29 mouse cellular contexts compared by ENCODE assay signal in the genomic region with DNA sequence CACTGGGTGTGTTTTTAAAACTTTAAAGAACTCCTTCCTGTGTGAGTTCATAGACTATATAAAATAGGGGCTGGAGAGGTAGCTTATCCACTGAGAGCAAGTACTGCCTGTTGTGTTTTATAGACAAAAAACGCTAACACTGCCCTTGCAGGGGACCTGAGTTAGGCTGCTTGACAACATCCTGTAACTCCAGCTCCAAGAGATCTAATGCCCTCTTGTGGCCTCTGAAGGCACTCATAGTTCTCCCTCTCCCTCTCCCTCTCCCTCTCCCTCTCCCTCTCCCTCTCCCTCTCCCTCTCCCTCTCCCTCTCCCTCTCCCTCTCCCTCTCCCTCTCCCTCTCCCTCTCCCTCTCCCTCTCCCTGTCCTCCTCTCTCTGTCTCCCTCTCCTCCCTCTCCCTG. TPM values are rescaled to one million over a fixed set of nuclear protein-coding genes. Genes with fewer than 3 reads are reported as not detected.
DNase-seq lines count a peak whose midpoint lies in the region; ATAC-seq and TF ChIP-seq lines count a peak whose summit lies in the region.
"Not testable (repeated sequence)": the region's sequence is repeated elsewhere in the genome, so short reads cannot be mapped to it uniquely, and the experiment has no call there.
"Had no signal": no experiment of that assay in that cellular context is flagged by ENCODE, and none has a peak within 500 bp of the region (broad histone marks: within the 10 kb centered on the region; RNA-seq: fewer than 3 reads in every experiment).

No protein-coding gene starts in this region.

- not testable (repeated sequence) for H3K9me3 ChIP-seq in ES-Bruce4 (replicated peaks; ENCODE audit: control insufficient read depth, insufficient read depth, low read length, poor library complexity, severe bottlenecking); embryonic facial prominence, embryonic 14.5 days (ENCODE audit: control insufficient read depth, low read length); heart, postnatal 0 days (replicated peaks; ENCODE audit: control insufficient read depth, low read length); stomach, postnatal 0 days (ENCODE audit: control insufficient read depth, low read length)

- DNase-seq in brain, embryonic 14.5 days (ENCODE audit: low read depth); heart, postnatal 0 days (ENCODE audit: low spot score); left cerebral cortex, adult 2 months (ENCODE audit: extremely low spot score in 1 of 2, low spot score in 2 of 2); stomach, postnatal 0 days (ENCODE audit: low spot score): not testable (repeated sequence)
- DNase-seq in embryonic facial prominence, embryonic 14.5 days (ENCODE audit: low spot score), result peak; percentile 22
- peak; percentile 44 for DNase-seq in lung, postnatal 36 days

- TF ChIP-seq EP300 in ES-Bruce4 (IDR thresholded peaks at IDR 0.05; ENCODE audit: insufficient read depth, low read depth, low read length); heart, postnatal 0 days (IDR thresholded peaks at IDR 0.05; ENCODE audit: low read depth); stomach, postnatal 0 days (optimal IDR thresholded peaks at IDR 0.05): not testable (repeated sequence)

- intact Hi-C loops in left cerebral cortex, adult 2 months (cut with DNase I), result loop anchor here (5.0 kb wide), 2 partner anchors 85 to 100 kb away; partner anchors contain the start of genes Klk10 and Klk12

- H3K9ac ChIP-seq in ES-Bruce4 (ENCODE audit: low read depth, poor library complexity, severe bottlenecking); embryonic facial prominence, embryonic 14.5 days (ENCODE audit: low read depth, low read length); heart, postnatal 0 days (replicated peaks; ENCODE audit: low read depth, low read length); stomach, postnatal 0 days (ENCODE audit: low read length): not testable (repeated sequence)

- H3K4me2 ChIP-seq in embryonic facial prominence, embryonic 14.5 days (ENCODE audit: low read depth, low read length); heart, postnatal 0 days (ENCODE audit: low read depth, low read length); stomach, postnatal 0 days (replicated peaks; ENCODE audit: low read depth): not testable (repeated sequence)

- WGBS in embryonic facial prominence, embryonic 14.5 days, result 11% methylated on average over 1 of the region's 1 CpGs
- WGBS in heart, postnatal 0 days, result 21% methylated on average over 1 of the region's 1 CpGs
- 62% methylated on average over 1 of the region's 1 CpGs for WGBS in stomach, postnatal 0 days

- not testable (repeated sequence) for H3K4me3 ChIP-seq in ES-Bruce4 (ENCODE audit: low read depth, low read length); embryonic facial prominence, embryonic 14.5 days (ENCODE audit: low read depth, low read length); heart, postnatal 0 days (ENCODE audit: low read depth, low read length); left cerebral cortex, adult 2 months; stomach, postnatal 0 days (ENCODE audit: low read depth, low read length)

- not testable (repeated sequence) for TF ChIP-seq POLR2A in ES-Bruce4 (IDR thresholded peaks at IDR 0.05; ENCODE audit: insufficient read depth, low read length); brain, embryonic 14.5 days (IDR thresholded peaks at IDR 0.05; ENCODE audit: borderline replicate concordance, extremely low read depth, insufficient read depth, insufficient read length, poor library complexity, severe bottlenecking)

- not testable (repeated sequence) for H3K27ac ChIP-seq in ES-Bruce4 (ENCODE audit: insufficient read depth, low read length); embryonic facial prominence, embryonic 14.5 days (replicated peaks; ENCODE audit: low read depth, low read length); heart, postnatal 0 days (ENCODE audit: low read depth); left cerebral cortex, adult 2 months; stomach, postnatal 0 days (replicated peaks)

- not testable (repeated sequence) for H3K27me3 ChIP-seq in ES-Bruce4 (ENCODE audit: control insufficient read depth, insufficient read depth, low read length, poor library complexity, severe bottlenecking); embryonic facial prominence, embryonic 14.5 days (replicated peaks; ENCODE audit: control insufficient read depth, insufficient read depth, low read length); heart, postnatal 0 days (ENCODE audit: control insufficient read depth, insufficient read depth, low read length); stomach, postnatal 0 days (ENCODE audit: control insufficient read depth, insufficient read depth, low read length)

- not testable (repeated sequence) for H3K4me1 ChIP-seq in ES-Bruce4 (ENCODE audit: control insufficient read depth, insufficient read depth, low read length); embryonic facial prominence, embryonic 14.5 days (ENCODE audit: control insufficient read depth, insufficient read depth, low read length); heart, postnatal 0 days (ENCODE audit: control insufficient read depth, insufficient read depth); stomach, postnatal 0 days (replicated peaks; ENCODE audit: control insufficient read depth, insufficient read depth)

- peak; percentile 29 for TF ChIP-seq CTCF in ES-Bruce4 (IDR thresholded peaks at IDR 0.05; ENCODE audit: low read depth, low read length)
- TF ChIP-seq CTCF in brain, embryonic 14.5 days (IDR thresholded peaks at IDR 0.05; ENCODE audit: borderline replicate concordance, extremely low read depth, insufficient read depth, insufficient read length), result peak; percentile 30; the same call in 1 of the 2 replicates
- peak; percentile 33 for TF ChIP-seq CTCF in heart, postnatal 0 days (IDR thresholded peaks at IDR 0.05; ENCODE audit: low read depth)
- peak; percentile 14 for TF ChIP-seq CTCF in left cerebral cortex, adult 2 months (IDR thresholded peaks at IDR 0.05)
- TF ChIP-seq CTCF in stomach, postnatal 0 days (IDR thresholded peaks at IDR 0.05; ENCODE audit: low read depth), result peak; percentile 60

- H3K36me3 ChIP-seq in ES-Bruce4 (ENCODE audit: control insufficient read depth, insufficient read depth, low read length, poor library complexity, severe bottlenecking); stomach, postnatal 0 days (ENCODE audit: control insufficient read depth, insufficient read depth, low read length): not testable (repeated sequence)
- peaks cover 10% of the 10 kb centered on the region for H3K36me3 ChIP-seq in embryonic facial prominence, embryonic 14.5 days (ENCODE audit: control insufficient read depth, insufficient read depth, low read length)
- peaks cover 10% of the 10 kb centered on the region for H3K36me3 ChIP-seq in heart, postnatal 0 days (replicated peaks; ENCODE audit: control insufficient read depth, insufficient read depth, low read length)

- ATAC-seq in embryonic facial prominence, embryonic 14.5 days (ENCODE audit: low read depth); heart, postnatal 0 days (ENCODE audit: insufficient read depth, low read depth); stomach, postnatal 0 days (ENCODE audit: low FRiP score, low TSS enrichment): not testable (repeated sequence)

RNA-seq across cellular contexts. Expression of gene Klk14, which starts 7.7 kb away (rescaled TPM):
- not detected in 2 replicates for polyA plus RNA-seq in ES-Bruce4 (2011; ENCODE audit: insufficient read depth, insufficient read length, low read depth, missing spikeins)
- polyA plus RNA-seq in brain, embryonic 14.5 days (2012; rRNA removed), result 0.11 and 0.16 TPM in 2 replicates
- polyA plus RNA-seq in embryonic facial prominence, embryonic 14.5 days (2014; fragmentation: Nextera tagmentation; extraction: Ambion mirVana), result 0.22 TPM in 1 of 2 replicates, not detected in the other
- total RNA-seq in heart, postnatal 0 days (2014; rRNA removed; ENCODE audit: low replicate concordance), result not detected in 2 replicates
- polyA plus RNA-seq in heart, postnatal 0 days (2015; fragmentation: Nextera tagmentation; extraction: Ambion mirVana), result not detected in 2 replicates
- not detected for total RNA-seq in left cerebral cortex, adult 2 months (2021)
- polyA plus RNA-seq in stomach, postnatal 0 days (2015; fragmentation: Nextera tagmentation; extraction: Ambion mirVana), result 4.5 and 5.8 TPM in 2 replicates
- total RNA-seq: gastrocnemius, postnatal 10 days; granulocyte monocyte progenitor cell, adult 5-6 weeks; heart, postnatal 10 days; left cerebral cortex, adult 18-20 months; left cerebral cortex, postnatal 36 days; megakaryocyte, adult 5-6 weeks had no signal
- polyA plus RNA-seq: embryonic facial prominence, embryonic 12.5 days; forebrain, embryonic 12.5 days; heart, embryonic 11.5 days; hindbrain, embryonic 10.5 days; hindbrain, embryonic 16.5 days; kidney, embryonic 15.5 days; liver, embryonic 13.5 days; lung, embryonic 15.5 days; midbrain, embryonic 12.5 days; neural tube, embryonic 11.5 days had no signal

RNA-seq across cellular contexts. Expression of gene Ctu1, which starts 10.7 kb away (rescaled TPM):
- polyA plus RNA-seq in ES-Bruce4 (2011; ENCODE audit: insufficient read depth, insufficient read length, low read depth, missing spikeins), result 6.2 and 7.6 TPM in 2 replicates
- 25.4 and 27.8 TPM in 2 replicates for polyA plus RNA-seq in brain, embryonic 14.5 days (2012; rRNA removed)
- 10.5 and 12.2 TPM in 2 replicates for polyA plus RNA-seq in embryonic facial prominence, embryonic 14.5 days (2014; fragmentation: Nextera tagmentation; extraction: Ambion mirVana)
- total RNA-seq in heart, postnatal 0 days (2014; rRNA removed; ENCODE audit: low replicate concordance), result 6.3 and 7.9 TPM in 2 replicates
- 3.6 and 3.9 TPM in 2 replicates for polyA plus RNA-seq in heart, postnatal 0 days (2015; fragmentation: Nextera tagmentation; extraction: Ambion mirVana)
- total RNA-seq in left cerebral cortex, adult 2 months (2021), result 1 to 10 TPM; 8.5 to 8.9 TPM
- polyA plus RNA-seq in stomach, postnatal 0 days (2015; fragmentation: Nextera tagmentation; extraction: Ambion mirVana), result 8.5 and 9.0 TPM in 2 replicates

RNA-seq across cellular contexts. Expression of gene Siglece, which starts 22.6 kb away (rescaled TPM):
- polyA plus RNA-seq in ES-Bruce4 (2011; ENCODE audit: insufficient read depth, insufficient read length, low read depth, missing spikeins), result 0.64 TPM in 1 of 2 replicates, not detected in the other
- 0.19 and 0.27 TPM in 2 replicates for polyA plus RNA-seq in brain, embryonic 14.5 days (2012; rRNA removed)
- 0.68 and 0.88 TPM in 2 replicates for polyA plus RNA-seq in embryonic facial prominence, embryonic 14.5 days (2014; fragmentation: Nextera tagmentation; extraction: Ambion mirVana)
- total RNA-seq in heart, postnatal 0 days (2014; rRNA removed; ENCODE audit: low replicate concordance), result not detected in 2 replicates
- polyA plus RNA-seq in heart, postnatal 0 days (2015; fragmentation: Nextera tagmentation; extraction: Ambion mirVana), result 0.41 and 0.56 TPM in 2 replicates
- 1 to 10 TPM; 1.3 to 1.5 TPM for total RNA-seq in left cerebral cortex, adult 2 months (2021)
- 0.87 and 1.3 TPM in 2 replicates for polyA plus RNA-seq in stomach, postnatal 0 days (2015; fragmentation: Nextera tagmentation; extraction: Ambion mirVana)
- total RNA-seq: ES-E14 had no signal
- polyA plus RNA-seq: erythroblast, embryonic 14.5 days had no signal

RNA-seq across cellular contexts. Expression of gene Klk13, which starts 29.9 kb away (rescaled TPM):
- polyA plus RNA-seq in ES-Bruce4 (2011; ENCODE audit: insufficient read depth, insufficient read length, low read depth, missing spikeins), result 1.8 TPM in 1 of 2 replicates, not detected in the other
- polyA plus RNA-seq in brain, embryonic 14.5 days (2012; rRNA removed), result 0.04 and 0.14 TPM in 2 replicates
- polyA plus RNA-seq in embryonic facial prominence, embryonic 14.5 days (2014; fragmentation: Nextera tagmentation; extraction: Ambion mirVana), result 1.8 and 3.0 TPM in 2 replicates
- total RNA-seq in heart, postnatal 0 days (2014; rRNA removed; ENCODE audit: low replicate concordance), result not detected in 2 replicates
- not detected in 2 replicates for polyA plus RNA-seq in heart, postnatal 0 days (2015; fragmentation: Nextera tagmentation; extraction: Ambion mirVana)
- total RNA-seq in left cerebral cortex, adult 2 months (2021), result not detected
- 84.7 and 93.8 TPM in 2 replicates for polyA plus RNA-seq in stomach, postnatal 0 days (2015; fragmentation: Nextera tagmentation; extraction: Ambion mirVana)
- total RNA-seq: adrenal gland, postnatal 10 days; gastrocnemius, postnatal 10 days; granulocyte monocyte progenitor cell, adult 5-6 weeks; heart, postnatal 10 days; left cerebral cortex, adult 18-20 months; left cerebral cortex, postnatal 36 days; megakaryocyte, adult 5-6 weeks had no signal
- polyA plus RNA-seq: erythroblast, embryonic 14.5 days; forebrain, embryonic 12.5 days; liver, embryonic 13.5 days; midbrain, embryonic 12.5 days; neural tube, embryonic 11.5 days; testis, adult 2 months had no signal

RNA-seq across cellular contexts. Expression of gene Ceacam18, which starts 48.0 kb away (rescaled TPM):
- polyA plus RNA-seq in ES-Bruce4 (2011; ENCODE audit: insufficient read depth, insufficient read length, low read depth, missing spikeins), result not detected in 2 replicates
- 0.05 TPM in 1 of 2 replicates, not detected in the other for polyA plus RNA-seq in brain, embryonic 14.5 days (2012; rRNA removed)
- not detected in 2 replicates for polyA plus RNA-seq in embryonic facial prominence, embryonic 14.5 days (2014; fragmentation: Nextera tagmentation; extraction: Ambion mirVana)
- total RNA-seq in heart, postnatal 0 days (2014; rRNA removed; ENCODE audit: low replicate concordance), result not detected in 2 replicates
- polyA plus RNA-seq in heart, postnatal 0 days (2015; fragmentation: Nextera tagmentation; extraction: Ambion mirVana), result not detected in 2 replicates
- total RNA-seq in left cerebral cortex, adult 2 months (2021), result not detected
- 0.07 TPM in 1 of 2 replicates, not detected in the other for polyA plus RNA-seq in stomach, postnatal 0 days (2015; fragmentation: Nextera tagmentation; extraction: Ambion mirVana)
- total RNA-seq: adrenal gland, postnatal 10 days; ES-E14; gastrocnemius, postnatal 10 days; heart, postnatal 10 days; left cerebral cortex, adult 18-20 months; left cerebral cortex, postnatal 36 days; megakaryocyte, adult 5-6 weeks had no signal
- polyA plus RNA-seq: embryonic facial prominence, embryonic 12.5 days; erythroblast, embryonic 14.5 days; forebrain, embryonic 12.5 days; heart, embryonic 11.5 days; hindbrain, embryonic 10.5 days; kidney, embryonic 15.5 days; limb, embryonic 14.5 days; liver, embryonic 13.5 days; lung, embryonic 15.5 days; midbrain, embryonic 12.5 days; neural tube, embryonic 11.5 days; urinary bladder, adult 2 months had no signal
